Mouse (Mus musculus) G1E (cell line): ENCODE measurements around the gene Chst2. TPM values are rescaled to one million over a fixed set of nuclear protein-coding genes. Genes with fewer than 3 reads are reported as not detected.

ENCODE experiments used
- ATAC-seq: 2 replicates; pipeline ENCODE4 v1.8.0; 2016; ENCODE audit warnings: mild to moderate bottlenecking; ENCODE audit not compliant: insufficient number of reproducible peaks, poor library complexity, low FRiP score, severe bottlenecking; ENCODE audit errors: extremely low read depth
- DNase-seq: peaks from one replicate; pipeline ENCODE4 v3.0.0; 2012; ENCODE audit warnings: low spot score
- H3K27me3 ChIP-seq: 2 replicates; pipeline ENCODE4 v1.6.1; 2012; ENCODE audit warnings: mild to moderate bottlenecking, low read length, inconsistent platforms; ENCODE audit not compliant: insufficient read depth
- H3K36me3 ChIP-seq: replicated peaks from 2 replicates; pipeline ENCODE3; 2012; ENCODE audit warnings: mild to moderate bottlenecking, inconsistent platforms
- H3K4me1 ChIP-seq: 2 replicates; pipeline ENCODE4 v1.6.1; 2012; ENCODE audit warnings: low read depth, low read length, inconsistent platforms, mixed read lengths; ENCODE audit not compliant: insufficient read depth
- H3K4me3 ChIP-seq: 2 replicates; pipeline ENCODE4 v1.5.1; 2012; ENCODE audit warnings: low read depth, mild to moderate bottlenecking, inconsistent platforms, low read length, moderate library complexity, mixed read lengths
- H3K9me3 ChIP-seq: replicated peaks from 2 replicates; pipeline ENCODE4 v1.6.1; 2012; ENCODE audit warnings: inconsistent platforms
- CTCF ChIP-seq: IDR thresholded peaks from 2 replicates; pipeline ENCODE4 v1.5.1; 2012; ENCODE audit warnings: low read depth, low read length, inconsistent platforms, mixed read lengths
- GATA1 ChIP-seq: IDR thresholded peaks from 2 replicates; pipeline ENCODE4 v1.6.1; 2012; ENCODE audit warnings: borderline replicate concordance, low read length, inconsistent platforms, mixed read lengths
- GATA2 ChIP-seq: IDR thresholded peaks from 2 replicates; pipeline ENCODE4 v1.6.1; 2012; ENCODE audit warnings: low read depth, low read length, inconsistent platforms, borderline replicate concordance
- POLR2AphosphoS5 ChIP-seq: IDR thresholded peaks from 2 replicates; pipeline ENCODE4 v1.6.1; 2012; ENCODE audit warnings: low read depth, low read length, inconsistent platforms; ENCODE audit not compliant: insufficient replicate concordance
- TAL1 ChIP-seq: conservative IDR thresholded peaks from 2 replicates; pipeline ENCODE4 v1.6.1; 2012; ENCODE audit warnings: low read depth, low read length, inconsistent platforms, mixed read lengths
- polyA plus RNA-seq: library from polyadenylated mRNA; stranded (reverse); fragments of >175 nt; gene quantifications from 2 replicates; pipeline ENCODE4 v1.2.3, GENCODE M21; 2012
- total RNA-seq, 2 experiments: library from RNA; stranded (forward) in 1 of 2; stranded (reverse) in 1 of 2; fragments of 200-1000 nt in 1 of 2; fragments of >200 nt in 1 of 2; fragmentation: Nextera tagmentation in 1 of 2; gene quantifications; 2 replicates each; pipeline ENCODE4 v1.2.3; 2014 to 2017

Gene Chst2
- total and polyA plus RNA-seq, 3 experiments, result 0.16 TPM; not detected in 2

- Histone ChIP-seq H3K36me3 (no peaks in the 10 kb centered on the region), H3K4me1 (no peaks in the 10 kb centered on the region), H3K9me3 (no peaks in the 10 kb centered on the region), H3K27me3 (no peaks in the 10 kb centered on the region), H3K4me3 (no peak overlapping the region)
- ATAC-seq (no peak), DNase-seq (no peak)
- TF ChIP-seq GATA1 (no peak), POLR2AphosphoS5 (no peak), GATA2 (no peak)
These were observed 29.2 kb upstream of the Chst2 start for GRCm38 (mm10) chr9:95435506-95436293.

GRCm38 (mm10) chr9:95428277-95428676, 21.8 kb upstream of the Chst2 start:
- TF ChIP-seq CTCF (no peak), POLR2AphosphoS5 (no peak), TAL1 (no peak), GATA2 (no peak), GATA1 (no peak)
- Histone ChIP-seq H3K9me3 (0 out of 2 replicates have a peak, but pooled peaks cover 2% of the 10 kb centered on the region), H3K36me3 (no peaks in the 10 kb centered on the region), H3K27me3 (no peaks in the 10 kb centered on the region), H3K4me1 (no peaks in the 10 kb centered on the region), H3K4me3 (no peak overlapping the region)
- DNase-seq (no peak), ATAC-seq (no peak)

- peaks cover 6% of the 10 kb centered on the region for H3K9me3 ChIP-seq
- no peaks in the 10 kb centered on the region for H3K4me1 ChIP-seq
- H3K36me3 ChIP-seq, result no peaks in the 10 kb centered on the region
- no peaks in the 10 kb centered on the region for H3K27me3 ChIP-seq
- TF ChIP-seq GATA2 (no peak), TAL1 (no peak), GATA1 (no peak), CTCF (no peak), POLR2AphosphoS5 (no peak)
- no peak for DNase-seq
- H3K4me3 ChIP-seq, result no peak overlapping the region
- no peak for ATAC-seq
These were observed 7.4 kb upstream of the Chst2 start for GRCm38 (mm10) chr9:95413911-95414310.

- H3K4me3 ChIP-seq, result no peak overlapping the region
- peaks cover 8% of the 10 kb centered on the region for H3K9me3 ChIP-seq
- H3K4me1 ChIP-seq, result no peaks in the 10 kb centered on the region
- no peaks in the 10 kb centered on the region for H3K36me3 ChIP-seq
- no peak for TF ChIP-seq TAL1
- no peak for TF ChIP-seq GATA1
- no peak for TF ChIP-seq GATA2
- no peak for TF ChIP-seq POLR2AphosphoS5
- no peak for TF ChIP-seq CTCF
- DNase-seq, result no peak
- no peaks in the 10 kb centered on the region for H3K27me3 ChIP-seq
- ATAC-seq, result no peak
These were observed 5.5 kb upstream of the Chst2 start for GRCm38 (mm10) chr9:95412047-95412446.

- Histone ChIP-seq H3K4me3 (no peak overlapping the region), H3K36me3 (no peaks in the 10 kb centered on the region), H3K27me3 (no peaks in the 10 kb centered on the region; the same call in 1 of the 2 replicates), H3K9me3 (peaks cover 33% of the 10 kb centered on the region), H3K4me1 (no peaks in the 10 kb centered on the region)
- no peak for TF ChIP-seq GATA1
- TF ChIP-seq GATA2, result no peak
- no peak for TF ChIP-seq POLR2AphosphoS5
- TF ChIP-seq CTCF, result no peak
- no peak for TF ChIP-seq TAL1
- no peak for ATAC-seq
- no peak for DNase-seq
These were observed 1.2 kb upstream of the Chst2 start for GRCm38 (mm10) chr9:95407586-95408220.

GRCm38 (mm10) chr9:95405946-95406570, 464 bp downstream of the Chst2 start:
- H3K4me3 ChIP-seq, result no peak overlapping the region; the same call in 1 of the 2 replicates
- DNase-seq, result no peak
- no peaks in the 10 kb centered on the region; the same call in 1 of the 2 replicates for H3K27me3 ChIP-seq
- H3K36me3 ChIP-seq, result no peaks in the 10 kb centered on the region
- no peak for TF ChIP-seq POLR2AphosphoS5
- TF ChIP-seq CTCF, result no peak
- TF ChIP-seq GATA1, result no peak
- TF ChIP-seq GATA2, result no peak
- no peak for TF ChIP-seq TAL1
- no peaks in the 10 kb centered on the region for H3K4me1 ChIP-seq
- no peak for ATAC-seq
- H3K9me3 ChIP-seq, result peaks cover 33% of the 10 kb centered on the region
